Mouse (Mus musculus): ENCODE data around the gene Cdc42se2. TPM values are rescaled to one million over a fixed set of nuclear protein-coding genes. Genes with fewer than 3 reads are reported as not detected.

Gene Cdc42se2
- polyA plus RNA-seq, 1 experiment from 2014 or later, result 59.8 TPM

GRCm38 (mm10) chr11:54771549-54771948 lies 15.9 kb downstream of the Cdc42se2 start:
- H3K4me1 ChIP-seq, result no peaks in the 10 kb centered on the region
- no peak for ATAC-seq (ENCODE audit: insufficient number of reproducible peaks, low FRiP score, low TSS enrichment, low read depth)
- no peaks in the 10 kb centered on the region for H3K27me3 ChIP-seq
- no peak overlapping the region for H3K4me3 ChIP-seq
- H3K27ac ChIP-seq, result no peak overlapping the region
- H3K36me3 ChIP-seq, result no peaks in the 10 kb centered on the region
- H3K9ac ChIP-seq, result no peak overlapping the region
- H3K4me2 ChIP-seq, result no peak overlapping the region
- no peaks in the 10 kb centered on the region for H3K9me3 ChIP-seq

GRCm38 (mm10) chr11:54769843-54770242 lies 17.6 kb downstream of the Cdc42se2 start:
- H3K4me3 ChIP-seq, result no peak overlapping the region
- WGBS, result 81% methylated on average over 5 of the region's 5 CpGs
- H3K36me3 ChIP-seq, result no peaks in the 10 kb centered on the region
- H3K9me3 ChIP-seq, result no peaks in the 10 kb centered on the region
- H3K4me2 ChIP-seq, result no peak overlapping the region
- H3K4me1 ChIP-seq, result no peaks in the 10 kb centered on the region
- H3K27me3 ChIP-seq, result no peaks in the 10 kb centered on the region
- H3K9ac ChIP-seq, result no peak overlapping the region
- H3K27ac ChIP-seq, result no peak overlapping the region
- ATAC-seq (ENCODE audit: insufficient number of reproducible peaks, low FRiP score, low TSS enrichment, low read depth), result no peak

GRCm38 (mm10) chr11:54768116-54768690 lies 19.3 kb downstream of the Cdc42se2 start:
- Histone ChIP-seq H3K4me3 (no peak overlapping the region), H3K27me3 (no peaks in the 10 kb centered on the region), H3K36me3 (no peaks in the 10 kb centered on the region), H3K9me3 (no peaks in the 10 kb centered on the region), H3K4me1 (0 out of 2 replicates have a peak, but pooled peaks cover 2% of the 10 kb centered on the region), H3K9ac (no peak overlapping the region), H3K27ac (no peak overlapping the region), H3K4me2 (no peak overlapping the region)
- 93% methylated on average over 3 of the region's 3 CpGs for WGBS
- no peak for ATAC-seq (ENCODE audit: insufficient number of reproducible peaks, low FRiP score, low TSS enrichment, low read depth)

- H3K9me3 ChIP-seq, result no peaks in the 10 kb centered on the region
- H3K27me3 ChIP-seq, result no peaks in the 10 kb centered on the region
- 0 out of 2 replicates have a peak, but pooled peaks cover 2% of the 10 kb centered on the region for H3K4me1 ChIP-seq
- H3K4me2 ChIP-seq, result no peak overlapping the region
- H3K9ac ChIP-seq, result no peak overlapping the region
- WGBS, result 85% methylated on average over 1 of the region's 1 CpGs
- H3K36me3 ChIP-seq, result no peaks in the 10 kb centered on the region
- ATAC-seq (ENCODE audit: insufficient number of reproducible peaks, low FRiP score, low TSS enrichment, low read depth), result no peak
- no peak overlapping the region for H3K27ac ChIP-seq
- H3K4me3 ChIP-seq, result no peak overlapping the region
These were observed 22.7 kb downstream of the Cdc42se2 start for GRCm38 (mm10) chr11:54764759-54765158.

GRCm38 (mm10) chr11:54764026-54764425 lies 23.4 kb downstream of the Cdc42se2 start:
- no peak for ATAC-seq (ENCODE audit: insufficient number of reproducible peaks, low FRiP score, low TSS enrichment, low read depth)
- H3K4me2 ChIP-seq, result no peak overlapping the region

GRCm38 (mm10) chr11:54762735-54763134 lies 24.7 kb downstream of the Cdc42se2 start:
- 0 out of 2 replicates have a peak, but pooled peaks cover 7% of the 10 kb centered on the region for H3K4me1 ChIP-seq
- 80% methylated on average over 5 of the region's 5 CpGs for WGBS
- H3K9me3 ChIP-seq, result no peaks in the 10 kb centered on the region
- no peak for ATAC-seq (ENCODE audit: insufficient number of reproducible peaks, low FRiP score, low TSS enrichment, low read depth)
- H3K27ac ChIP-seq, result no peak overlapping the region
- H3K9ac ChIP-seq, result no peak overlapping the region
- H3K4me3 ChIP-seq, result no peak overlapping the region
- H3K36me3 ChIP-seq, result no peaks in the 10 kb centered on the region
- no peaks in the 10 kb centered on the region for H3K27me3 ChIP-seq
- H3K4me2 ChIP-seq, result no peak overlapping the region

More at GRCm38 (mm10) chr11:54764026-54764425, 23.4 kb downstream of the Cdc42se2 start:
- no peak overlapping the region for H3K4me3 ChIP-seq
- H3K36me3 ChIP-seq, result no peaks in the 10 kb centered on the region
- H3K4me1 ChIP-seq, result 0 out of 2 replicates have a peak, but pooled peaks cover 2% of the 10 kb centered on the region
- H3K9ac ChIP-seq, result no peak overlapping the region
- no peak overlapping the region for H3K27ac ChIP-seq
- 76% methylated on average over 3 of the region's 3 CpGs for WGBS
- no peaks in the 10 kb centered on the region for H3K9me3 ChIP-seq
- no peaks in the 10 kb centered on the region for H3K27me3 ChIP-seq

GRCm38 (mm10) chr11:54757993-54758392 lies 29.5 kb downstream of the Cdc42se2 start:
- H3K9me3 ChIP-seq, result no peaks in the 10 kb centered on the region
- peaks cover 12% of the 10 kb centered on the region for H3K4me1 ChIP-seq
- ATAC-seq (ENCODE audit: insufficient number of reproducible peaks, low FRiP score, low TSS enrichment, low read depth), result no peak
- no peak overlapping the region for H3K27ac ChIP-seq
- no peak overlapping the region for H3K9ac ChIP-seq
- no peaks in the 10 kb centered on the region for H3K27me3 ChIP-seq
- H3K4me2 ChIP-seq, result no peak overlapping the region
- no peak overlapping the region for H3K4me3 ChIP-seq
- peaks cover 4% of the 10 kb centered on the region for H3K36me3 ChIP-seq
- 22% methylated on average over 1 of the region's 1 CpGs for WGBS

- no peaks in the 10 kb centered on the region for H3K9me3 ChIP-seq
- H3K36me3 ChIP-seq, result peaks cover 4% of the 10 kb centered on the region
- no peak overlapping the region for H3K4me2 ChIP-seq
- H3K4me1 ChIP-seq, result peaks cover 12% of the 10 kb centered on the region
- no peak overlapping the region for H3K4me3 ChIP-seq
- H3K27ac ChIP-seq, result no peak overlapping the region
- no peaks in the 10 kb centered on the region for H3K27me3 ChIP-seq
- 70% methylated on average over 5 of the region's 5 CpGs for WGBS
- ATAC-seq (ENCODE audit: insufficient number of reproducible peaks, low FRiP score, low TSS enrichment, low read depth), result no peak
- H3K9ac ChIP-seq, result no peak overlapping the region
These were observed 32.3 kb downstream of the Cdc42se2 start for GRCm38 (mm10) chr11:54755148-54755664.

GRCm38 (mm10) chr11:54754301-54755147 lies 33.0 kb downstream of the Cdc42se2 start:
- 64% methylated on average over 10 of the region's 10 CpGs for WGBS
- peaks cover 7% of the 10 kb centered on the region for H3K36me3 ChIP-seq

GRCm38 (mm10) chr11:54751502-54751901 lies 36.0 kb downstream of the Cdc42se2 start:
- no peak for ATAC-seq (ENCODE audit: insufficient number of reproducible peaks, low FRiP score, low TSS enrichment, low read depth)
- Histone ChIP-seq H3K36me3 (peaks cover 13% of the 10 kb centered on the region), H3K4me3 (no peak overlapping the region)

More at GRCm38 (mm10) chr11:54754301-54755147, 33.0 kb downstream of the Cdc42se2 start:
- peak overlapping the region; percentile 63; the same call in 1 of the 2 replicates for H3K27ac ChIP-seq
- no peak for ATAC-seq (ENCODE audit: insufficient number of reproducible peaks, low FRiP score, low TSS enrichment, low read depth)
- no peaks in the 10 kb centered on the region for H3K27me3 ChIP-seq
- H3K9ac ChIP-seq, result no peak overlapping the region
- H3K9me3 ChIP-seq, result no peaks in the 10 kb centered on the region
- H3K4me1 ChIP-seq, result peaks cover 12% of the 10 kb centered on the region
- H3K4me3 ChIP-seq, result no peak overlapping the region
- no peak overlapping the region for H3K4me2 ChIP-seq

GRCm38 (mm10) chr11:54748891-54749290 lies 38.6 kb downstream of the Cdc42se2 start:
- Histone ChIP-seq H3K27me3 (no peaks in the 10 kb centered on the region), H3K9ac (no peak overlapping the region), H3K27ac (no peak overlapping the region), H3K4me1 (no peaks in the 10 kb centered on the region), H3K4me3 (no peak overlapping the region), H3K36me3 (peaks cover 11% of the 10 kb centered on the region; the same call in 1 of the 2 replicates), H3K9me3 (no peaks in the 10 kb centered on the region), H3K4me2 (no peak overlapping the region)
- no peak for ATAC-seq (ENCODE audit: insufficient number of reproducible peaks, low FRiP score, low TSS enrichment, low read depth)

More at GRCm38 (mm10) chr11:54751502-54751901, 36.0 kb downstream of the Cdc42se2 start:
- 82% methylated on average over 4 of the region's 4 CpGs for WGBS
- no peak overlapping the region for H3K4me2 ChIP-seq
- H3K9ac ChIP-seq, result no peak overlapping the region
- H3K27me3 ChIP-seq, result no peaks in the 10 kb centered on the region
- no peaks in the 10 kb centered on the region for H3K9me3 ChIP-seq
- peaks cover 7% of the 10 kb centered on the region for H3K4me1 ChIP-seq
- H3K27ac ChIP-seq, result no peak overlapping the region

GRCm38 (mm10) chr11:54744231-54744630 lies 43.2 kb downstream of the Cdc42se2 start:
- no peaks in the 10 kb centered on the region for H3K27me3 ChIP-seq
- H3K4me1 ChIP-seq, result no peaks in the 10 kb centered on the region
- peaks cover 12% of the 10 kb centered on the region for H3K36me3 ChIP-seq
- H3K4me2 ChIP-seq, result no peak overlapping the region
- no peak overlapping the region for H3K4me3 ChIP-seq
- no peaks in the 10 kb centered on the region for H3K9me3 ChIP-seq
- 66% methylated on average over 1 of the region's 1 CpGs for WGBS
- no peak for ATAC-seq (ENCODE audit: insufficient number of reproducible peaks, low FRiP score, low TSS enrichment, low read depth)
- no peak overlapping the region for H3K27ac ChIP-seq
- H3K9ac ChIP-seq, result no peak overlapping the region
